Mouse (Mus musculus): Measurements from ENCODE around the gene Plekhg6. TPM values are rescaled to one million over a fixed set of nuclear protein-coding genes. Genes with fewer than 3 reads are reported as not detected.

Plekhg6 gene
- polyA plus RNA-seq, 2 experiments = 0.38 to 0.39 TPM

- DNase-seq (ENCODE audit: low read depth in 3 of 3, low spot score in 3 of 3) = no peak
- H3K9ac ChIP-seq (replicated peaks) = no peak overlapping the region
- 49% methylated on average over 6 of the region's 6 CpGs for WGBS (ENCODE audit: insufficient replicate concordance)
Measured at GRCm38 (mm10) chr6:125314746-125315145, 65.8 kb downstream of the Plekhg6 start.

GRCm38 (mm10) chr6:125314231-125314563, 66.4 kb downstream of the Plekhg6 start:
- no peak for TF ChIP-seq CTCF (IDR thresholded peaks at IDR 0.05; ENCODE audit: low read depth)
- no peak for TF ChIP-seq EP300 (IDR thresholded peaks at IDR 0.05; ENCODE audit: low read depth)
- DNase-seq (ENCODE audit: low read depth in 3 of 3, low spot score in 3 of 3) = no peak
- H3K27me3 ChIP-seq (ENCODE audit: control insufficient read depth, insufficient read depth, low read length) = peaks cover 2% of the 10 kb centered on the region; the same call in 1 of the 2 replicates
- H3K9me3 ChIP-seq (ENCODE audit: control insufficient read depth, low read length) = no peaks in the 10 kb centered on the region
- no peak for ATAC-seq (ENCODE audit: insufficient read depth)
- H3K36me3 ChIP-seq (replicated peaks; ENCODE audit: control insufficient read depth, insufficient read depth, low read depth) = no peaks in the 10 kb centered on the region; the same call in 1 of the 2 replicates
- H3K4me2 ChIP-seq (ENCODE audit: low read depth) = peak overlapping the region; percentile 52
- H3K9ac ChIP-seq (replicated peaks) = no peak overlapping the region; the same call in 1 of the 2 replicates
- H3K27ac ChIP-seq = no peak overlapping the region
- peak overlapping the region in 1 of 2 experiments; percentile 56; a peak in 2 of 4 replicates for H3K4me3 ChIP-seq (ENCODE audit: insufficient read depth in 1 of 2, low read depth in 2 of 2, low read length in 2 of 2)
- peaks cover 0 to 4% of the 10 kb centered on the region in 2 experiments; a peak in 1 of 4 replicates for H3K4me1 ChIP-seq (replicated peaks; ENCODE audit: control insufficient read depth in 2 of 2, insufficient read depth in 2 of 2, low read length in 1 of 2)
- WGBS (ENCODE audit: insufficient replicate concordance) = 44% methylated on average over 7 of the region's 7 CpGs

More at GRCm38 (mm10) chr6:125314746-125315145, 65.8 kb downstream of the Plekhg6 start:
- H3K27ac ChIP-seq = no peak overlapping the region
- no peak overlapping the region for H3K4me2 ChIP-seq (ENCODE audit: low read depth)
- no peak for TF ChIP-seq CTCF (IDR thresholded peaks at IDR 0.05; ENCODE audit: low read depth)
- no peak for TF ChIP-seq EP300 (IDR thresholded peaks at IDR 0.05; ENCODE audit: low read depth)
- no peak for ATAC-seq (ENCODE audit: insufficient read depth)
- no peaks in the 10 kb centered on the region; the same call in 1 of the 2 replicates for H3K36me3 ChIP-seq (replicated peaks; ENCODE audit: control insufficient read depth, insufficient read depth, low read depth)
- H3K4me1 ChIP-seq (replicated peaks; ENCODE audit: control insufficient read depth in 2 of 2, insufficient read depth in 2 of 2, low read length in 1 of 2) = peaks cover 0 to 4% of the 10 kb centered on the region in 2 experiments; a peak in 1 of 4 replicates
- H3K27me3 ChIP-seq (ENCODE audit: control insufficient read depth, insufficient read depth, low read length) = peaks cover 2% of the 10 kb centered on the region; the same call in 1 of the 2 replicates
- H3K4me3 ChIP-seq (ENCODE audit: insufficient read depth in 1 of 2, low read depth in 2 of 2, low read length in 2 of 2) = no peak overlapping the region
- H3K9me3 ChIP-seq (ENCODE audit: control insufficient read depth, low read length) = no peaks in the 10 kb centered on the region

GRCm38 (mm10) chr6:125313546-125314230, 66.9 kb downstream of the Plekhg6 start, which contains the start of gene Ltbr:
TSS of gene Ltbr (minus strand) at chr6:125313885.
- Histone ChIP-seq H3K9ac (replicated peaks) (peak within 1 kb of the TSS; percentile 50), H3K4me1 (replicated peaks; ENCODE audit: control insufficient read depth in 2 of 2, insufficient read depth in 2 of 2, low read length in 1 of 2) (peaks cover 0 to 4% of the 10 kb centered on the region in 2 experiments; a peak in 1 of 4 replicates), H3K36me3 (replicated peaks; ENCODE audit: control insufficient read depth, insufficient read depth, low read depth) (no peaks in the 10 kb centered on the region; the same call in 1 of the 2 replicates), H3K27ac (no peak within 1 kb of the TSS), H3K4me3 (ENCODE audit: insufficient read depth in 1 of 2, low read depth in 2 of 2, low read length in 2 of 2) (peak within 1 kb of the TSS; percentile 56 to 67), H3K9me3 (ENCODE audit: control insufficient read depth, low read length) (no peaks in the 10 kb centered on the region), H3K27me3 (ENCODE audit: control insufficient read depth, insufficient read depth, low read length) (peaks cover 2% of the 10 kb centered on the region; the same call in 1 of the 2 replicates), H3K4me2 (ENCODE audit: low read depth) (peak within 1 kb of the TSS; percentile 52)
- TF ChIP-seq EP300 (IDR thresholded peaks at IDR 0.05; ENCODE audit: low read depth) (no peak), CTCF (IDR thresholded peaks at IDR 0.05; ENCODE audit: low read depth) (no peak)
- WGBS (ENCODE audit: insufficient replicate concordance) = 1% methylated on average over 40 of the region's 46 CpGs
- ATAC-seq (ENCODE audit: insufficient read depth) = peak; percentile 83
- DNase-seq (ENCODE audit: low read depth in 3 of 3, low spot score in 3 of 3) = peak; percentile 37 to 43 (median 38)

Other genes starting within 250 kb of the Plekhg6 start
- 18.9 and 24.5 TPM in 2 replicates for gene Nop2, start 248.9 kb downstream of the Plekhg6 start, polyA plus RNA-seq (2012; rRNA removed)
- gene Nop2, start 248.9 kb downstream of the Plekhg6 start, polyA plus RNA-seq (2014; fragmentation: Nextera tagmentation; extraction: Ambion mirVana) = 33.1 and 33.7 TPM in 2 replicates
- 4.8 and 6.0 TPM in 2 replicates for gene Iffo1, start 235.6 kb downstream of the Plekhg6 start, polyA plus RNA-seq (2012; rRNA removed)
- gene Iffo1, start 235.6 kb downstream of the Plekhg6 start, polyA plus RNA-seq (2014; fragmentation: Nextera tagmentation; extraction: Ambion mirVana) = 1.8 and 3.7 TPM in 2 replicates
- 1,485 and 1,875 TPM in 2 replicates for gene Gapdh, start 214.3 kb downstream of the Plekhg6 start, polyA plus RNA-seq (2012; rRNA removed)
- gene Gapdh, start 214.3 kb downstream of the Plekhg6 start, polyA plus RNA-seq (2014; fragmentation: Nextera tagmentation; extraction: Ambion mirVana) = 960 and 1,040 TPM in 2 replicates
- gene Ncapd2, start 189.1 kb downstream of the Plekhg6 start, polyA plus RNA-seq (2012; rRNA removed) = 108 and 148 TPM in 2 replicates
- gene Ncapd2, start 189.1 kb downstream of the Plekhg6 start, polyA plus RNA-seq (2014; fragmentation: Nextera tagmentation; extraction: Ambion mirVana) = 66.8 and 80.4 TPM in 2 replicates
- gene Mrpl51, start 189.0 kb downstream of the Plekhg6 start, polyA plus RNA-seq (2012; rRNA removed) = 22.2 and 50.9 TPM in 2 replicates
- 178 and 182 TPM in 2 replicates for gene Mrpl51, start 189.0 kb downstream of the Plekhg6 start, polyA plus RNA-seq (2014; fragmentation: Nextera tagmentation; extraction: Ambion mirVana)
- gene Vamp1, start 165.2 kb downstream of the Plekhg6 start, polyA plus RNA-seq (2012; rRNA removed) = 2.8 and 3.5 TPM in 2 replicates
- gene Vamp1, start 165.2 kb downstream of the Plekhg6 start, polyA plus RNA-seq (2014; fragmentation: Nextera tagmentation; extraction: Ambion mirVana) = 0.83 and 0.94 TPM in 2 replicates
- 4.2 and 5.0 TPM in 2 replicates for gene Tapbpl, start 148.9 kb downstream of the Plekhg6 start, polyA plus RNA-seq (2012; rRNA removed)
- 4.1 and 4.2 TPM in 2 replicates for gene Tapbpl, start 148.9 kb downstream of the Plekhg6 start, polyA plus RNA-seq (2014; fragmentation: Nextera tagmentation; extraction: Ambion mirVana)
- gene Cd27, start 143.8 kb downstream of the Plekhg6 start, polyA plus RNA-seq (2012; rRNA removed) = 0.68 and 0.91 TPM in 2 replicates
- gene Cd27, start 143.8 kb downstream of the Plekhg6 start, polyA plus RNA-seq (2014; fragmentation: Nextera tagmentation; extraction: Ambion mirVana) = 0.43 and 0.47 TPM in 2 replicates
- not detected in 2 replicates for gene Tuba3a, start 94.8 kb downstream of the Plekhg6 start, polyA plus RNA-seq (2012; rRNA removed)
- gene Tuba3a, start 94.8 kb downstream of the Plekhg6 start, polyA plus RNA-seq (2014; fragmentation: Nextera tagmentation; extraction: Ambion mirVana) = not detected in 2 replicates
- 12.3 and 12.5 TPM in 2 replicates for gene Ltbr, start 66.9 kb downstream of the Plekhg6 start, polyA plus RNA-seq (2012; rRNA removed)
- gene Ltbr, start 66.9 kb downstream of the Plekhg6 start, polyA plus RNA-seq (2014; fragmentation: Nextera tagmentation; extraction: Ambion mirVana) = 15.2 and 15.7 TPM in 2 replicates
- gene Scnn1a, start 60.1 kb downstream of the Plekhg6 start, polyA plus RNA-seq (2012; rRNA removed) = 0.34 and 0.40 TPM in 2 replicates
- gene Scnn1a, start 60.1 kb downstream of the Plekhg6 start, polyA plus RNA-seq (2014; fragmentation: Nextera tagmentation; extraction: Ambion mirVana) = 0.34 and 0.36 TPM in 2 replicates
- gene Tnfrsf1a, start 31.4 kb downstream of the Plekhg6 start, polyA plus RNA-seq (2012; rRNA removed) = 15.4 and 16.8 TPM in 2 replicates
- gene Tnfrsf1a, start 31.4 kb downstream of the Plekhg6 start, polyA plus RNA-seq (2014; fragmentation: Nextera tagmentation; extraction: Ambion mirVana) = 19.8 and 21.1 TPM in 2 replicates
- gene Cd9, start 114.0 kb upstream of the Plekhg6 start, polyA plus RNA-seq (2012; rRNA removed) = 52.5 and 62.6 TPM in 2 replicates
- 96.8 and 105 TPM in 2 replicates for gene Cd9, start 114.0 kb upstream of the Plekhg6 start, polyA plus RNA-seq (2014; fragmentation: Nextera tagmentation; extraction: Ambion mirVana)
- 5.4 and 9.0 TPM in 2 replicates for gene Vwf, start 166.0 kb upstream of the Plekhg6 start, polyA plus RNA-seq (2012; rRNA removed)
- gene Vwf, start 166.0 kb upstream of the Plekhg6 start, polyA plus RNA-seq (2014; fragmentation: Nextera tagmentation; extraction: Ambion mirVana) = 11.1 and 14.9 TPM in 2 replicates